Mouse (Mus musculus): ENCODE data around the gene Ccrl2.
A peak's percentile ranks its signal among the peaks of the same experiment; 100 is the strongest.

The Ccrl2 gene

GRCm38 (mm10) chr9:111067052-111067451 lies 9.7 kb upstream of the Ccrl2 start:
- DNase-seq (ENCODE audit: extremely low read depth, insufficient read length, low spot score): no peak

- no peak for DNase-seq (ENCODE audit: extremely low read depth, insufficient read length, low spot score)
Observed at GRCm38 (mm10) chr9:111062840-111063239, 5.5 kb upstream of the Ccrl2 start.

DNA sequence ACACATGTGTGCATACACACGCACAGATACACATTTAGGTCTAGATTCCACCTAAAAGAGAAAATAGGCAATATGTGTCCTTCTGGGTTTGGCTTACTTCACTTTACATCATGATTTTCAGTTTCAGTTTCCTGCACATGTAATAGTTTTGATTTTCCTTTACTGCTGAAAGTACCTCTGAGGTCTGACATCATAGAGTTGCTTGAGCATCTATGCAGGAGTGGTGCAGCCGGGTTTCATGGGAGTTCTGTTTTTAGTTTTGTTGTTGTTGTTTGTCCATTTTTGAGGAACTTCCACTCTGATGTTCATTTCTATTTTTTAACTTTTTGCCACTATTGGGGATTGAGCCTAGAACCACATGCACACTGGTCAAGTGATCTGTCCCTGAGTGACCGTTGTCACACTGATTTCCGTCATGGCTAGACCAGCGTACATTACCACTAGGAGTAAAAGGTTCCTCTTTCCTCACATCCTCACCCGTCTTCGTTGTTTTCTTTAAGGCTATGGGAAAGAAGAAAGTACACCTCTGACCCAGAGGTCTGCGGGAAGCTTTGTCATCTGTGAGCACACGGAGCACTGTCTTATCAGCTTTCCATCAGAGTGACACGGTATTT lies 1.7 kb upstream of the Ccrl2 start:
- DNase-seq (ENCODE audit: extremely low read depth, insufficient read length, low spot score): no peak

DNA sequence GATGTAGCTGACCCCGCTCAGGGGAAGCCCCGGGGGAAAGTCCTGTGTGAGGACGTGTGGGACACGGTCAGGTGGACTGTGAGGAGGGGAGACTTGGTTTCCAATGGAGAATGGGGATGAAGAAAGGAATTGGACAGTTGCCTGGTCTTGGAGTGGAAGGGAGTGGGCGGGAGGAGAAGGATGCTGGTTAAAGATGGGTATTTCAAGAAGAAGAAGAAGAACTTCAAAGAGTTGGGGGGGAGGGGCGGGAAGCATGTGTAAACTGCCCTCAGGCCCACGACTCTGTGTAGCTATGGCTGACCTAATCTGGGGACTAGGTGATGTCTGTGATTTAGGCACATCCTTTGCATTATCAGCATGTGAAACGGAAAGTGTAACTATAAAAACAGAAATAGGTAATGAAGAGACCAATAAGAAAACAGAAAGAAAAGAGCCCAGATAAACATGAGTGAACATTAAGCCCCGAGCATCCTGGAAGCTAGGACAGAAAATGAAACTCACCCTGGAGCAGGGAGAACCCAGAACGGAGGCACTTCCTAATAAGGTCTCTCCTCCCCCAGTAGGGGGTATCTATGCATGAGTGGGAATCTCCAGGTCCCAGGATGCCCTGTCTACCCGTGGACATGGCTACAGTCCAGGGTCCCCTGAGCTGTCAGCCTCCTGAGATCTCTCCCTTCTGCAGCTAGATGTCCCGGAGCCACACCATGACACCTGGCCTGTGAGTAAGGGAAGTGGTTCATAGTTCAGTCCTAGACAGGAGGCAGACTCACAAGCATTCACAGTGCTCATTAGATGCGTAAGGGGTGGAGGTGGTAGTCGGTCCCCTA lies 438 bp upstream of the Ccrl2 start:
- peak; percentile 10 for DNase-seq (ENCODE audit: extremely low read depth, insufficient read length, low spot score)

DNA sequence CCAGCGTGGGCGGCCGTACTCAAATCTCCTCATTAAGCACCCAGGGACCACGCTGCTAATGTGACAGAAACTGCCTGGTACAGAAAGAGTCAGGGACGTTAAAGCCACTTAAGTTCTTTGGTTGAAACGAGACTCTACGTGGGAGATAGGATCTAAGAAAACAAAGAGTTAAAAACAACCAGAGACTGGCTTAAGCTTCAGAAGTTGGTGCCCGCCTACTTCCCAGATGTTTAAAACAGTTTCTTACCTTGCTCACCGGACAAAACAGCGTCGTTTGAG lies 861 bp downstream of the Ccrl2 start:
- peak; percentile 10 for DNase-seq (ENCODE audit: extremely low read depth, insufficient read length, low spot score)

DNA sequence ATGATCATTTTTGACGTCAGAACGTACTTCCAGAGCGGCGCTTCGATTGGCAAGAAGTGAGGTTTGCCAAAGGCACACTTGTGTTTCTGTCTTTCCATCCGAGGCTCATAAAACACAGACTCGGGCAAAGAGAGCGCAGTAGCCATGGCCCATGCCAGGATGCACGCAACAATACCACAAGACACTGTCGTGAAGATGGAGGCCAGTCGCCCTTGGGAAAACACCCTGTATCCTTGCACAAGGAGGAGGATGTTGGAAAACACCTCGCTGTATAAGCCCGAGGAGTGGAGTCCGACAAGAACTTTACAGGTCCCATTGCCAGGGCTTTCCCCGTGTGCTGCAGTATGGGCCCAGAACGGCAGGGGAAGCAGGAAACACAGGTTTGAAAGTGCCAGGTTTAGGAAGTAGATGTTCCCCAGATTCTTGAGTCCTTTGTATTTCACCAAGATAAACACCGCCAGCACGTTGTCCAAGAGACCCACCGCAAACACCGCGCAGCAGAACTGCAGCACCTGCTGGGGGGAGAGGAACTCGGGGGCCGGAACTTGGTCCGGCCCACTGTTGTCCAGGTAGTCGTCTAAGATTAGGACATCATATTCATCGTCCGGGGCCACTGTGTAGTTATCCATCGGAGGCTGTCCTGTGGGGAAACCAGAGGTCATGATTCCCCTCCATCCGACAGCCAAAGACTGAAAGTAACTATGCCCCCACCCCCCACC lies 1.4 kb downstream of the Ccrl2 start:
- peak; percentile 10 for DNase-seq (ENCODE audit: extremely low read depth, insufficient read length, low spot score)

- DNase-seq (ENCODE audit: extremely low read depth, insufficient read length, low spot score): no peak
Observed at GRCm38 (mm10) chr9:111054923-111055322, 2.4 kb downstream of the Ccrl2 start.

DNA sequence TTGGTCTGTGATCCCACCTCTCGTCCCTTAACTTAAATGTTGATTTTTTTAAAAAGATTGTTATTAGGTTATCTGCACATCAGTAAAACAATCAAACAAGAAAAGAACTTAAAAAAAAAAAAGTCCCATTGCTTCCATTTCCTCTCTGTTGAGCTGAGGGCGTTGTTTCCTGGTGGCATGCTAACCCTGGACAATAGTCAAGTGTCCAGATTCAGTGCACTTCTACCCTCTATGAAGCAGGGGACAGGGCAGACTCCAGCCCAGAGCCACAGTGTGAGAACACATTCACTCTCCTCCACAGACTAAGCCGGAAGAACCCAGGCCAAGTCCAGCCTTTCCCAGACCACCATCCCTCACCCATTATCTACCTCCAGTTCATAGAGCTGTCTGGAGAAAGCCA lies 8.9 kb downstream of the Ccrl2 start:
- no peak for DNase-seq (ENCODE audit: extremely low read depth, insufficient read length, low spot score)

- DNase-seq (ENCODE audit: extremely low read depth, insufficient read length, low spot score): no peak
Observed at GRCm38 (mm10) chr9:111047266-111047665, 10.1 kb downstream of the Ccrl2 start.

GRCm38 (mm10) chr9:111046222-111046621 lies 11.1 kb downstream of the Ccrl2 start:
- DNase-seq (ENCODE audit: extremely low read depth, insufficient read length, low spot score): no peak

DNA sequence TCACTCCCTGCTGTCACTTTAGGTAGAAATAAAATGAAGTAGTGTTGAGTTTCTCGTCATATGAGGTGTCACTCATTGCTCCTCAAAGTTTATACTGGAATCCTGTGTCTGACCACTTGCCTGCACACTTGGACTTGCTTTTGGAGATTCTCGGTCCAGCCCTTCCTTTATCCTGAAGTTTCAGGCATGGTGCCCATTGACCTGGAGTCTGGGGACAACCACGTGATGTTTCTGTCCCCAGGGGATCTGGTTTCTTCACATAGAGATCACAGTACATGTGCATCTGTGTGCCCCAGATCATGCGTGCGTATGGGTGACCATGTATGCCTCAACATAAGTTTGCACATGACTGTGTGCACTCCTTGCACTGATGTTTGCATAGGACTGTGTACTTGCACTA lies 15.1 kb downstream of the Ccrl2 start:
- DNase-seq (ENCODE audit: extremely low read depth, insufficient read length, low spot score): no peak

DNA sequence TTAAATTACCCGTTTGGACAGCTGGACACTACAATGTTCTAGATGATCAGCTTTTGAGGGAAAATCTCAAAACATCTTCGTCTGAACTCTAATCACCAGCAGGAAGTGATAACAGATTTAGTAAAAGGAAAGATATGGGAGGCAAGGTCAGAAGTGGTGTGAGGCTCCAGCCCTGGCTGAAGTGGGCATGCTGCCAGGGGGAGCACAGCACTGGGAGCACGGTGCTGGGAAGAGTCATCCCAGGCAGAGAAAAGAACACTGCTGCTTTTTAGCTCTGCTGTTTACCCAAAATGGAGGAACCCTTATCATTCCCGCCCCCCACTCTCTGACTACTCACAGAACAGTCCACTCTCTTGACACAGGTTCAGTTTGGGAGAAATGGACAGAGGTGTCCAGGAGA lies 17.4 kb downstream of the Ccrl2 start:
- no peak for DNase-seq (ENCODE audit: extremely low read depth, insufficient read length, low spot score)

DNA sequence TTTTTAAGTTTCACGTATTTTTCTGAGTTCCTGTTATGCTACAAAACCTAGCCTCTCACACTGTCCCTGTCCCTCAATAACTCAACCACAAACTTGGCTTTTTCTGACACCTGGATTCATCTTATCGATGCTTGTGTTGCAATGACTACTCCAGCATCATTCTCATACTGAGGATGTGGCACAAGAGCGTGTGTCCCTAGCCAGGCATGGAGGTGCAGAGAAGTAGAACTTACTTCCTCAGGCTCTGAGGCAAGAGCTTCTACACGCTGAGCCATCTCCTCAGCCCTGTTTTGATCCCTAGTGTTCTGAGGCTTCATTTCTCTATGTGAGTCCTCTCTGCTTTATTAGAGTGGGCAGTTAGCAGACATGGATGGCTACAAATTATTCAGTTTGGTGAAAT lies 23.6 kb downstream of the Ccrl2 start:
- DNase-seq (ENCODE audit: extremely low read depth, insufficient read length, low spot score): no peak

DNA sequence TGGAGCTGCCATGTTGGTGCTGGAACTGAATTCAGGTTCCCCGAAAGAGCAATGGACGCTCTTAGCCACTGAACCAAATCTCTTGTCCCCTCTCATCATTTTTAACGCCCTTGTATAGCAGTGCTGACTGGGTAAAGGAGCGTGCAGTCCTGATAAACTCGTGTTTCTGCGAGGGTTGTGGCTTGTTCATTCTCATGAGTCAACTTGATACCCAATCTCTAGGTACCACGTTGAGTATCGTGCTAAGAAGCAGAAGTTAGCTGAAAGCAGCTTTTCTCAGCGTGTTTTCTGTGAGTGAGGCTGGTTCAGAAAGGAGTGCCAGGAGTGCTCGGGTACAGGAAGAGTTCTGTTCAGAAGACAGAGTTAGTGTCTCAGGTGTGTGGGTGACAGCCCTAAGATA lies 30.5 kb downstream of the Ccrl2 start:
- no peak for DNase-seq (ENCODE audit: extremely low read depth, insufficient read length, low spot score)

DNA sequence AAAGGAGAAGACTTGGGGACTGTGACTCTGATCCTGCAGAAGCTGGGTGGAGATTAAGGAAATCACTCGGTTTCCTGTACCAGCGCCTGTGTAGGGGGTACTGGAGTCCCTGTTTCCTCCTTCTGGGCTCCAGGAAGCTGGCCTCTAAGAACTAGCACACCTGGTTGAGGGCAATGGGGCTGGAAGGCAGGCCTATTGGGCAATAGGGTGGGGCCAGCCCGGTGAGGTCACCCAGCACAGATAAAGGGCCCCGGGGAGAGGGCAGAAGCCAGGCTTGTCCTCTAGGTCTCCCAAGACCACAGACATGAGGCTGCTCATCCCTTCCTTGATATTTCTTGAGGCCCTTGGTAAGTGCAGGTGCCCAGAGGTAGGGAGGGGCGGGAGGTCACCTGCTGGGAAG lies 38.3 kb downstream of the Ccrl2 start, which contains the start of gene Ltf:
Gene Ltf, plus strand, starts transcription at position 250 of the 400 bp plus-strand sequence.
- no peak for DNase-seq (ENCODE audit: extremely low read depth, insufficient read length, low spot score)

GRCm38 (mm10) chr9:111015658-111016057 lies 41.7 kb downstream of the Ccrl2 start:
- DNase-seq (ENCODE audit: extremely low read depth, insufficient read length, low spot score): no peak

GRCm38 (mm10) chr9:111012041-111012440 lies 45.3 kb downstream of the Ccrl2 start:
- no peak for DNase-seq (ENCODE audit: extremely low read depth, insufficient read length, low spot score)

DNA sequence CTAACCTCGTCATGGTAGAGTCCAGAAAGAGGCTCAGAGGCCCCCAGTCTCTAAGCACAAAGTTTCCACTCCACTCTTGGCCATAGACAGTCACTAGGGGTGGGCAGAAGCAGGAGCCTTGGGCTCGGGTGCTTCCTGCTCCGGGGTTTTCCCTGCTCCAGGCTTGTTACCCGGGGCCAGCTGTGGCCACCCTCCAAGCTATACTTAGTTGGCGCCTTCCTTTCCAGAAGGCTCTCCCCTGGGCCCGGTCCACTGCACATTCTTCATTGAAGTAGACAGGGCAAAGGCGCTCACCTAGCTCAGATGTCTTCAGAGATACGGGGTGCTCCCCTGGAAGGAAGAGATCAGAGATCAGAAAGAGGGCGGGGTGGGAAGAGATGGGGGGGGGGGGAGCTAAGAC lies 45.8 kb downstream of the Ccrl2 start:
- no peak for DNase-seq (ENCODE audit: extremely low read depth, insufficient read length, low spot score)

GRCm38 (mm10) chr9:111009763-111010162 lies 47.6 kb downstream of the Ccrl2 start:
- DNase-seq (ENCODE audit: extremely low read depth, insufficient read length, low spot score): no peak

DNA sequence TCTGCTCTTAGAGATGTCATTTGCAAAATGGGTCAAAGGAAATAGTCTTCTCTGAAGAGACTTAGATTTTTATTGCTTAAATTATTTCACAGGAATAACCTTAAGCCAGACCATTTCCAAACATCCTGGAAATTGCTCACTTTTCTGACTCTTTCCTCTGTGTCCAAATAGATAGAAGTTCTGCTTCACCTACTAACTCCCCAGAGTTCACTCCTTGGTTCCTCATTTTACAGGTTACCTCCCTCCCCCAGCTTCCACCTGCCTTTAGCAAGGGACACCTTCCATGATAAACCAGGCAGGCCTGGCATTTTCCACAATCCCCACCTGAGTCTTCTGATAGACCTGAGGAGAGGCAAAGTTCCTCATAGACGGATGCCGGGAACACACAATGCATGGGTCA lies 50.8 kb downstream of the Ccrl2 start:
- DNase-seq (ENCODE audit: extremely low read depth, insufficient read length, low spot score): no peak
